Mouse (Mus musculus): ENCODE data around the gene Bco1. TPM values are rescaled to one million over a fixed set of nuclear protein-coding genes. Genes with fewer than 3 reads are reported as not detected.
A peak's percentile ranks its signal among the peaks of the same experiment; 100 is the strongest.

Bco1 gene
- polyA plus RNA-seq (2012; ENCODE audit: insufficient read depth, insufficient read length, missing spikeins), result not detected in 2 replicates

DNA sequence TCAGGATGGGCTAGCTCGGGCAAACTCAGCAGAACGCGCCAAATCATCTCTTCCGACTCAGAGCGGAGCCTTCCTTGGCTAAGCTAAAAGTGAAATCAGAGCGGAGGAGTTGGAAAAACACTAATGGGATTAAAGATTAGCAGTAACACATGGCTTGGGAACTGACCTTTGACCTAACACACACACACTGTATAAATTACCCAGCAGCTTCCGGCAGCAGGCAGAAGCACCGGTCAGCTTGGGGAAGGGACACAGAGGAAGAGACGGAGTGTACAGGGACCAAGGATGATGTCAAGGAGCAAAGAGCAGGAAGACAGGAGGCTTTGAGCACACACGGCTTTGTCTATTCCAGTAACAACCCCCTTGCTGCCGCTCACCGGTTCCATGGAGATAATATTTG is at the start of gene Bco1:
Gene Bco1, plus strand, starts transcription at position 208 of the 400 bp plus-strand sequence.
- Histone ChIP-seq H3K4me1 (ENCODE audit: control insufficient read depth, insufficient read depth, insufficient read length, low read length) (no peaks in the 10 kb centered on the region), H3K27ac (replicated peaks; ENCODE audit: low read depth, low read length) (no peak within 1 kb of the TSS), H3K4me3 (ENCODE audit: insufficient read depth, low read depth, low read length) (no peak within 1 kb of the TSS)

DNA sequence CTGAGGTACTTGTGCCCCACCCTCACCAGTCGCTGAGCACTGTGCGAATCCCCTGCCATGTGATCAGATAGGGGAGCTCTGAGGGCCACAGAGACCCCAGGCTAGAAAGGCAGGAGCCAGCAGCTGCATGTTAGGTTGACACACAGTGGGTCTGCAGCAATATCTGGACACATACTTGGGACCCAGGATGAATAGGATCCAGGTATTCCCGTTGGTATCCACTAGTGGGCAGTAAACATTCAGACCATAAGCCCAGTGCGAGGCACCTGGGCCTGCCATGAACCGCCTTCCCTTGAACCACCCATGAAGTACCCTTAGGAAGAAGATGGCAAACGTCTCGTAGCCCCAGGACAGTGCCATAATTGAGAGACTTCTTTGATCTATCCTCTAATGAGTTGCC is 46.2 kb upstream of the Bco1 start:
- Histone ChIP-seq H3K4me3 (ENCODE audit: insufficient read depth, low read depth, low read length) (no peak overlapping the region), H3K27ac (replicated peaks; ENCODE audit: low read depth, low read length) (no peak overlapping the region), H3K4me1 (ENCODE audit: control insufficient read depth, insufficient read depth, insufficient read length, low read length) (no peaks in the 10 kb centered on the region)

DNA sequence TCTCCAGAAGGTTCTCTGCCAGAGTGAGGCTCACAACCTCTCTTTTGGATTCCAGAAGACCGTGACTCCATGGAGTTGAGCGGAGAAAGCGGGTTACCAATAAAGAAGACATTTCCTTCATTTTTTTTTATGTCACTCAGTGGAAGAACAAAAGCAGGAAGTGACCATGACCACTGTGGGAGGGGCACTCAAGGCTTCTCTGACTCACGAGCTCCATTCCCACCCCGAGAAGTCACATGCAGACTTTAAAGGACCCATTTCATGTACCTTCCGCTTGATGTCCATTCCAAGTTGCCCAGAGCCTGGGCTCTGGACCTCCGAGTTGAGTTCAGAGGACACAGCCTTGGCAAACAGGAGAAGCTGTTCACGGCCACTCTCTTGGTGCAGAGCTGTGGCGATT is 44.9 kb upstream of the Bco1 start:
- Histone ChIP-seq H3K27ac (replicated peaks; ENCODE audit: low read depth, low read length) (0 out of 2 replicates have a peak overlapping the region, but pooled peaks have one; percentile 47), H3K4me1 (ENCODE audit: control insufficient read depth, insufficient read depth, insufficient read length, low read length) (no peaks in the 10 kb centered on the region), H3K4me3 (ENCODE audit: insufficient read depth, low read depth, low read length) (no peak overlapping the region)

DNA sequence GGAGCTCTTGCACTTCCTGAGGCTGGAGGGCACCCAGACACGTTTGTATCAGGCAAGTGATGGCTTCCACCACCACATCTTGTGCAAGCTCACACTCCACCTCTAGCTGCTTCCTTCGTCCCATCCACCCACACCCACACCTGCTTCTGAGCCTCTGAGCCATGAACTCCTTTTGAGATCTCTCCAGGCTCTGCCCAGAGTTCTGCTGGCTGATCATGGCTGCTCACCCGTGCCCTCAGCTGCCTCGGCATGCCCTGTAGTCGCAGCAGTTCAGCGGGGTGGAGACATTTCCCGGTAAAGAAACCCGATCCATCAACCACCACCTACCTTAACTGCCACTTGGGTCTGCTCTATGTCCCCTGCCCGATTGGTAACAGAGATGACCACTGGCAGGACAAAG is 44.3 kb upstream of the Bco1 start:
- H3K4me3 ChIP-seq (ENCODE audit: insufficient read depth, low read depth, low read length), result no peak overlapping the region
- no peak overlapping the region for H3K27ac ChIP-seq (replicated peaks; ENCODE audit: low read depth, low read length)
- no peaks in the 10 kb centered on the region for H3K4me1 ChIP-seq (ENCODE audit: control insufficient read depth, insufficient read depth, insufficient read length, low read length)

DNA sequence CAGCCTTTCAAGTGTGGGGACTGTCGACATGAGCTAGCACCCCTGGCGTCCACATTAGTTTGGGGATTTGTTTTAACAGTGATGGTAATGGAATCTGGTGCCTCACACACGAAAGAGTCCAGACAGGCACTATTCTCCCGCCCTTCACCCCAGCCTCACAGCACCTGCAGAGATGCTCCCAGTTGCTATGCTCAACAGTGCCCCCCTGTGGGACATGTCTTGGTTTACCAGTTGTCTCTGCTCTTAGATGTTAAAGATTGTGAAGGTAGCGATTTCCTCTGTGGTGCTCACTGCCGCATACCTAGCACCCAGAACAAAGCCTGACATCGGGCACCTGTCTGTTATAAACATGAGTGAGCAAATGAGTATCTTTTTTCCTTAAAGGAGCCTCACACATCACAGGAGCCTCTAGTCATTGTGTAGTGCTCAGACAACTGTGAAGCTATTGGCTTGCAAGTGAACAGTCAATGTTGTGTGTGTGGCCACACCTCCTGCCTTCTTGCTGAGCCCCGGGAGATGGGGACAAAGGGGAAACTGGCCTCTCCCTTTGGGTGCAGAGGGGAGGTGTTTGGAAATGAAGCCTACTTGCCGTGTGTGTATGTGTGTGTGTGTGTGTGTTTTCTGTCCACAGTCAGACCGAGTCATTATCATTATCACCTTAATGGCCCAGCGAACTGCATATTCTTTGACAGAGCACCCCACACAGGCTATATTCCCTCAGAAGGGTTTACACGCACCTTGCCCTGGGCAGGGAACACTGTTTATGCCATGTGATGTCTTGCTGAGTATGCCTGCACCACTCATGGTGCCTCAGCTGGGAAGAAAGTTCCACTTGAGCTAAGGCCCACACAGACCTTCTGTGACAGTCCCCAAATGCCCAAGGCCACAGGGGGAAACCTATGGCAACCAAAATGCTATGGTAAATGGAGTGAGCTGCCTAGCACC is 42.2 kb upstream of the Bco1 start:
- H3K27ac ChIP-seq (replicated peaks; ENCODE audit: low read depth, low read length), result 0 out of 2 replicates have a peak overlapping the region, but pooled peaks have one; percentile 27
- no peak overlapping the region for H3K4me3 ChIP-seq (ENCODE audit: insufficient read depth, low read depth, low read length)
- H3K4me1 ChIP-seq (ENCODE audit: control insufficient read depth, insufficient read depth, insufficient read length, low read length), result no peaks in the 10 kb centered on the region

DNA sequence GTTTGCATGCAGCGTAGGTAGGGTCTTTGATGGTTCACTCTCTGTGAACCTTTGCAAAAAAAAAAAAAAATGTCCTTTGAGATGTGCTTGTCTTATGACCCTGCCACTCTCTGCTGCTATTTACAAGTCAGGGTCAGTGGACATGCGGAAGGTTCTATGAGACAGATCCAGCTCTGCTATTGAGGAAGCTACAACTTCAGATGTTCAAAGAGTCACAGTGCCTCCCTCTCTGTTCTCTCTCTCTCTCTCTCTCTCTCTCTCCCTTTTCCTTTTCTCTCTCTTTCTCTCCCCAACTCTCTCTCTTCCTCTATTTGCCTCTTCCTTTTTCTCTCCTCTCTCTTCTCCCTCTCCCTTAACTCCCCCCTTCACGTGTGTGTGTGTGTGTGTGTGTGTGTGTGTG is 41.5 kb upstream of the Bco1 start:
- H3K4me1 ChIP-seq (ENCODE audit: control insufficient read depth, insufficient read depth, insufficient read length, low read length), result no peaks in the 10 kb centered on the region
- H3K27ac ChIP-seq (replicated peaks; ENCODE audit: low read depth, low read length), result peak overlapping the region; percentile 87
- no peak overlapping the region for H3K4me3 ChIP-seq (ENCODE audit: insufficient read depth, low read depth, low read length)

DNA sequence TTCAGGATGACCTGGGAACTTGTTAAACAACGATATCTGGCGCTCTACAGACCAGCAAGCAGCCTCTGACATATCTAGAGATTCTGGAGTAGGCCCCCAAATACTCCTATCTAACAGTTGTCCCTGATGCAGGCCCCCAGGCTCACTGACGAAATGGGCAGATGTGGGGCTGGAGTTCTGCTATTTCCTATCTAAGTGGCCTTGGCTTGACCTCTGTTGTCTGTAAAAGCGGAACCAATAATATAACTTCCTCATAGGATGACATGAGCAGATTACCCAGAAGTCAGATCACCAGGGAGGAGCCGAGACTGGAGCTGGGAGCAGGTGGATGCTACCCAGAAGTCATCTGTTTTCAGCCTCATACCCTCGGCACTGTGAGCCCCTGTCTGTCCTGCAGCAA is 40.6 kb upstream of the Bco1 start:
- no peaks in the 10 kb centered on the region for H3K4me1 ChIP-seq (ENCODE audit: control insufficient read depth, insufficient read depth, insufficient read length, low read length)
- no peak overlapping the region for H3K4me3 ChIP-seq (ENCODE audit: insufficient read depth, low read depth, low read length)
- peak overlapping the region; percentile 87 for H3K27ac ChIP-seq (replicated peaks; ENCODE audit: low read depth, low read length)

DNA sequence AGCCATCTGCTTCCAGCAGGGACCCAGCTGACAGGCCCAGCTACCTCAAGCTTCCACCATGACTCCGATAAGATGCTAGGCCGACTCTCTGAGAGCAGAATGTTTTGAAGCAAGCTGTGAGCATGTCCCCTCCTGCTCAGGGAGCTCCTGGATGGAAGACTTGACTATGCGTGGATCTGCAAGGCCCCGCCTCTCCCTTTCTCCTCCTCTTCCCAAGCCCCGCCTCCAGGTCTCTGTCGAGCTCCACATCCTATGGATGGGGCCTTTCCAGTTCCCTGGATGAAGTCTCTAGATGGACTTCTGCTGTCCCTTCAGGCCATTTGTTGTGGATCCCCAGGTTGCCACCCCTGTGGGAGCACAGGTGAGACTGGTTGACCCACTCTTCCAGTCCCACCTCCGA is 36.6 kb upstream of the Bco1 start:
- no peaks in the 10 kb centered on the region for H3K4me1 ChIP-seq (ENCODE audit: control insufficient read depth, insufficient read depth, insufficient read length, low read length)

DNA sequence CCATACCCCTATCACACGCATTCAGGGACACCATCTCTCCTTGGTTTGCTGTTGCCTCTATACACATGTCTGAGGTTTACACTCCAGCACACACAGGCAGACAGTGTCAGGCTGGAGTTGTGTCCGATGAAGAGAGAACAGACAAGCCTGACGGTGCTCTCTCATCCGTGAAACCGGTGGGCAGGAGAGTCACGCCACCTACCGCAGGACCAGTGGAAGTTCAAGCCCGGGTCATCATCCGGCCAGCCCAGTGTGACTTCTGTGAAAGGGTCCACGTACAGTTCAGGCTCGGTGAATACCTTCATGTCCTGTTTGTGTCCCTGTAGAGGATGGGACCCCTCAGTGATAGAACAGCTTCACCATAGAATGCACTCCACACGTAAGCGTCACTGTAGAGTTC is 35.3 kb upstream of the Bco1 start:
- Histone ChIP-seq H3K4me1 (ENCODE audit: control insufficient read depth, insufficient read depth, insufficient read length, low read length) (no peaks in the 10 kb centered on the region), H3K4me3 (ENCODE audit: insufficient read depth, low read depth, low read length) (no peak overlapping the region), H3K27ac (replicated peaks; ENCODE audit: low read depth, low read length) (no peak overlapping the region)

More for the DNA sequence above, 36.6 kb upstream of the Bco1 start:
- H3K4me3 ChIP-seq (ENCODE audit: insufficient read depth, low read depth, low read length), result no peak overlapping the region
- no peak overlapping the region for H3K27ac ChIP-seq (replicated peaks; ENCODE audit: low read depth, low read length)

DNA sequence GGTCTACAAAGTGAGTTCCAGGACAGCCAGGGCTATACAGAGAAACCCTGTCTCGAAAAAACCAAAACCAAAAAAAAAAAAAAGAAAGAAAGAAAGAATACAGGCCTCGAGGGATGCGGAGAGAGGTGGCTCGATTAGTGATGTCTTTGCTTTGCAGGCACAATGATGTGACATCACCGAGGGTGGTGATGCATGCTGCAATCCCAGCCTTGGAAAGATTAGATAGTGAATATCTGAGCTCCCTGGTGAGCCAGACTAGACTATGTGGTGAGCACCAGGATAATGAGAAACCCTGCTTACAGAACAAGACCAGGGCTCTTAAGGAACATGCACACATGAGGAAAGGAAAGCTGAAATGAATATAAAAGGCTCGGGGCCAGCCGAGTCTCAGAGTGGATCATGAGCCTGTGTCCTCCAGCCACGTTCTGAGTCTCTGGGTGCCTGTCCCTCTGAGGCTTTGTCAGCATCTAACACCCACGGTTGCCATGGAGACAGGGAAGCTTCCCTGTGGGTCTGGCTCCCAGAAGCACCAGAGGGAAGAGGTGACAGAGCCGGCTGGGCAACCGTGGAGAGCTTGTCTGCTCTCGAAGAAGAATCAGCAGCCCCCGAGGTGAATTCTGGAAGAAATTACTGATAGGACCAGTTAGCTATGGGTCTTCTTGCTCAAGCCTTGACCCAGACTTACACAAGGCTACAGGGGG is 34.3 kb upstream of the Bco1 start:
- no peaks in the 10 kb centered on the region for H3K4me1 ChIP-seq (ENCODE audit: control insufficient read depth, insufficient read depth, insufficient read length, low read length)
- H3K4me3 ChIP-seq (ENCODE audit: insufficient read depth, low read depth, low read length), result no peak overlapping the region

DNA sequence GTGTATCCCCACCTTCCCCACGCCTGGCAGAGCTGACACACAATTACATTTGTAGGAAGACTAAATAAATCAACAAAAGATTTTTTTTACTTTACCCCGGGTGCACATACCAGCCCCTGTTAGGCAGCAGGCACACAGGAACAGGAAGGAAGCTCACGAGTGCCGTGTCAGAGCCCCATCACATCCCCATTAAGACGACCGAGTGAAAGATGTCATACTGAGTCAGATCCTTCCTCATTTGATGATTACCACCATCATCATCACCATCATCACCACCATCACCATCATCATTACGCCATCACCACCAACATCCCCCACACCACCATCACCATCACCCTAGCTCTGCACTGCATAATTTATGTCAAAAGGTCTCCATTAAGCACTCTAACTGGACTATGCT is 28.7 kb upstream of the Bco1 start:
- Histone ChIP-seq H3K27ac (replicated peaks; ENCODE audit: low read depth, low read length) (no peak overlapping the region), H3K4me3 (ENCODE audit: insufficient read depth, low read depth, low read length) (no peak overlapping the region), H3K4me1 (ENCODE audit: control insufficient read depth, insufficient read depth, insufficient read length, low read length) (no peaks in the 10 kb centered on the region)

More for the DNA sequence above, 34.3 kb upstream of the Bco1 start:
- no peak overlapping the region for H3K27ac ChIP-seq (replicated peaks; ENCODE audit: low read depth, low read length)

DNA sequence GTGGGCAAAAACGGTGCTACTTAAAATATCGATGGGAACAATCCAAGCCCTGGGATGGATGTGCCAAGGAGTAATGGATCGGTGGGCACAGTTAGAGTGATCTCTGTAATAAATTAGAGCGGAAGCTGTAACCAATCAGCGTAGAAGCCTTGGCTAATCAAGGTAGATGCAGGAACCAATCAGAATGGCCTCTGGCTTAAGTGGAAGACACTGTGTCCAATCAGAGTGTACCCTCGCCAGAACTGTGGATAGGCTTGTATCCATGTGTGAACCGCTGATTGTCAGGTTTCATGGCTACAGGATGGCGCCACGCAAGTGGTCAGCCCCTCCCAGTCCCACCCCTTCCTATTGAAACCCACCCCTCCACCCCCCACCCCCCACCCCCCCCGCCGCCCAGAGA is 28.3 kb upstream of the Bco1 start:
- Histone ChIP-seq H3K27ac (replicated peaks; ENCODE audit: low read depth, low read length) (no peak overlapping the region), H3K4me1 (ENCODE audit: control insufficient read depth, insufficient read depth, insufficient read length, low read length) (no peaks in the 10 kb centered on the region), H3K4me3 (ENCODE audit: insufficient read depth, low read depth, low read length) (no peak overlapping the region)

DNA sequence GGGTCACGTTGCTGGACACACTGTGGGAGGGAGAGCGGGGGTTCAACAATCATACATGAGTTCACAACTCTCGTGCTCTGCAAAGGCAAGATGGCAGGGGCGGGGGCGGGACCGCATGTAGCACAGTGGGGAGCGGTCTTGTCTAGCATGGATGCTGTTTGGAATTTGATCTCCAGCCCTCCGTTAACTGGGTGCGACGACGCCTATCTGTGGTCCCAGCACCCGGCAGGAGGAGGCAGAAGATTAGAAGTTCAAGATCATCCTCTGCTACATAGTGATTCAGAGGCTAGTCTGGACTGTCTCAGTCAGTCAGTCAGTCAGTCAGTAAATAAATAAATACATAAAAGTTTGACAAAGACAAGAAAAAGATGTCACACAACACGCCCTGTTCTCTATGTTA is 27.4 kb upstream of the Bco1 start:
- H3K4me3 ChIP-seq (ENCODE audit: insufficient read depth, low read depth, low read length), result no peak overlapping the region
- H3K27ac ChIP-seq (replicated peaks; ENCODE audit: low read depth, low read length), result no peak overlapping the region
- no peaks in the 10 kb centered on the region for H3K4me1 ChIP-seq (ENCODE audit: control insufficient read depth, insufficient read depth, insufficient read length, low read length)

DNA sequence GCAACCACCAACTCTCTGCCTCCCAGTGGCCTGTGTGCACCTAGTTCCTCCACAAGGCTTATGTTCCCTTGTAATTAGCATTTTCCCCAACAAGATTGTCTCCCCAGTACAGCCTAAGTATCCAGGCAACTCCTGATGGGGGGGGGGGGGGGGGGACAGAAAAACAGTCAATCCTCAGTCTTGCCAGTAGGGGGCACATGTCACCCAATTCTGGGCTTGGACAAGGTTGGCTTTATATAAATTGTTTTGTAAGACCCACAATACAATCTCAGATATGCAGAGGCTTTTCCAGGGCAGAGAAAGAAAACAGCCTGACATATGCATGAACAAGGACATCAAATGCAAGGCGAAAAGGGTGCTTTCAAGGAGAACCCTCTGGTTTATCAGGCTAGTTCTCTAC is 25.9 kb upstream of the Bco1 start:
- H3K4me1 ChIP-seq (ENCODE audit: control insufficient read depth, insufficient read depth, insufficient read length, low read length), result no peaks in the 10 kb centered on the region
- H3K4me3 ChIP-seq (ENCODE audit: insufficient read depth, low read depth, low read length), result no peak overlapping the region
- no peak overlapping the region for H3K27ac ChIP-seq (replicated peaks; ENCODE audit: low read depth, low read length)

DNA sequence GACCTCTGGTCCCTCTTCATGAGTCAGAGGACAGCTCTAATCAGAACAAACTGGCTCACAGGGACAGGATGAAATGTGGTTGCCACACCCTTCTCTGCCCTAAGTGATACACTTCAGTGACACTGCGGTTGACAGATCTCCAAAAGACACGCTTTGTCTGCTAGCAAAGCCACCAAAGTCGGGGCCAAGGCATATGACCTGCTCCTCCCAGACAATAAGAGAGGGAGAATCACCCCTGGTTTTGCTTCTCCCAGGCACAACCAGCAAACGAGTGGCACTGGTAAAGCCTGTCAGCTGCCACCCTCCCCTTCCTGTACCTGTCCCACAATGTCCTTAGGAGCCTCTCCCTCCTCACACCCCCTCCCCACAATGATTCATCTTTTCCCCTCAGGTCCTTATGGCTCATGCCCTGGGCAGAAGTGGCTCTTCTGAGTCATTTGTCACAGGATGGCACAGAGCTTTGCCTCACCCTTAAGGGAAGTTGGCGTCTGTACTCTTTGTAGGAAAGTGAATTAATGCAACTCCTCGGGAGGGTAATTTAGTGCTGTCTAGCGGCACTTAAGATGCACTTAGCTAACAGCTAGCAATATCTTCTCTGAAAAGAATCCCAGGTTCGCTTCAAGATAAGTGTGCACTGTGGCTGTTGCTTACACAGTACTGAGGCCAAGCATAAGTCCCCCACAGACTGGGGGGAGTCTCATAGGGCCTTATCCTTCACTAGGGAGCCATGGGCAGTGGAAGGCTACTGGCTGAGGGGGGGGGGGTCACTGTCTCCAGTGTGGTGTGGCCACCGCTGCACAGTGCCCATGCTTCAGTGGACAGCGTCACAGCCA is 21.1 kb upstream of the Bco1 start:
- Histone ChIP-seq H3K4me1 (ENCODE audit: control insufficient read depth, insufficient read depth, insufficient read length, low read length) (no peaks in the 10 kb centered on the region), H3K4me3 (ENCODE audit: insufficient read depth, low read depth, low read length) (no peak overlapping the region), H3K27ac (replicated peaks; ENCODE audit: low read depth, low read length) (no peak overlapping the region)
